Mouse (Mus musculus): ENCODE results near the gene Mfsd5.

The Mfsd5 gene

GRCm38 (mm10) chr15:102279092-102279782, at the start of gene Mfsd5:
Mfsd5 (plus strand) TSS chr15:102279454.
- peak; percentile 96 for DNase-seq

GRCm38 (mm10) chr15:102230408-102231321, 48.6 kb upstream of the Mfsd5 start:
- DNase-seq, result no peak

- no peak for DNase-seq
Measured at GRCm38 (mm10) chr15:102231748-102232147, 47.5 kb upstream of the Mfsd5 start, which contains the start of gene Itgb7. Itgb7 (minus strand) TSS chr15:102231944.

- no peak for DNase-seq
Measured at GRCm38 (mm10) chr15:102232764-102233163, 46.5 kb upstream of the Mfsd5 start.

- DNase-seq, result no peak
Measured at GRCm38 (mm10) chr15:102233896-102234295, 45.4 kb upstream of the Mfsd5 start.

- DNase-seq, result peak; percentile 58
Measured at GRCm38 (mm10) chr15:102235371-102236027, 43.8 kb upstream of the Mfsd5 start.

GRCm38 (mm10) chr15:102238543-102239259, 40.6 kb upstream of the Mfsd5 start:
- DNase-seq, result no peak

- peak; percentile 92 for DNase-seq
Measured at GRCm38 (mm10) chr15:102239260-102239590, 40.0 kb upstream of the Mfsd5 start.

GRCm38 (mm10) chr15:102239851-102240250, 39.4 kb upstream of the Mfsd5 start:
- DNase-seq, result no peak

- DNase-seq, result peak; percentile 82
Measured at GRCm38 (mm10) chr15:102240607-102241006, 38.6 kb upstream of the Mfsd5 start.

- no peak for DNase-seq
Measured at GRCm38 (mm10) chr15:102242404-102243228, 36.6 kb upstream of the Mfsd5 start.

- peak; percentile 67 for DNase-seq
Measured at GRCm38 (mm10) chr15:102243229-102244190, 35.7 kb upstream of the Mfsd5 start.

- DNase-seq, result peak; percentile 67
Measured at GRCm38 (mm10) chr15:102244306-102245191, 34.7 kb upstream of the Mfsd5 start.

GRCm38 (mm10) chr15:102245461-102245881, 33.8 kb upstream of the Mfsd5 start:
- peak; percentile 44 for DNase-seq

- peak; percentile 89 for DNase-seq
Measured at GRCm38 (mm10) chr15:102245891-102246741, 33.1 kb upstream of the Mfsd5 start.

- peak; percentile 99 for DNase-seq
Measured at GRCm38 (mm10) chr15:102246866-102247251, 32.4 kb upstream of the Mfsd5 start.

GRCm38 (mm10) chr15:102247252-102248130, 31.8 kb upstream of the Mfsd5 start:
- DNase-seq, result peak; percentile 90

Data from kidney, postnatal 10 days (tissue).